Mouse (Mus musculus) CH12.LX (cell line): ENCODE measurements around the gene Efhd2. TPM values are rescaled to one million over a fixed set of nuclear protein-coding genes. Genes with fewer than 3 reads are reported as not detected.

Experiments
- DNase-seq: peaks from one replicate; pipeline ENCODE4 v3.0.0-alpha.2; 2013; ENCODE audit errors: extremely low read depth
- H3K27ac ChIP-seq: 2 replicates; pipeline ENCODE4 v1.5.1; 2012; ENCODE audit warnings: low read depth, mild to moderate bottlenecking, control low read depth, moderate library complexity; ENCODE audit not compliant: insufficient read depth
- H3K27me3 ChIP-seq: replicated peaks from 2 replicates; pipeline ENCODE3; 2012; ENCODE audit warnings: inconsistent platforms
- H3K36me3 ChIP-seq, 2 experiments: replicated peaks in 1 of 2; 2 replicates each; pipeline versions ENCODE3 to v1.6.1; 2012; ENCODE audit warnings: inconsistent platforms in 1 of 2, low read length in 1 of 2, mild to moderate bottlenecking in 1 of 2, mixed read lengths in 1 of 2, moderate library complexity in 1 of 2; ENCODE audit not compliant: control insufficient read depth in 1 of 2, insufficient read depth in 1 of 2
- H3K4me1 ChIP-seq, 2 experiments: 2 replicates each; pipeline ENCODE4 v1.6.1; 2012; ENCODE audit warnings: inconsistent platforms in 1 of 2, moderate library complexity in 1 of 2; ENCODE audit not compliant: insufficient read depth in 2 of 2, control insufficient read depth in 1 of 2
- H3K4me2 ChIP-seq: 2 replicates; pipeline ENCODE4 v1.6.1; 2012; ENCODE audit warnings: low read depth, mild to moderate bottlenecking, control low read depth; ENCODE audit not compliant: poor library complexity, insufficient read depth, severe bottlenecking
- H3K4me3 ChIP-seq, 3 experiments: fragments of 150-350 bp in 1 of 3; sonication (generic) in 1 of 3; replicated peaks in 1 of 3; 2 replicates each; pipeline versions ENCODE3 to v1.5.1; 2011 to 2012; ENCODE audit warnings: low read depth in 2 of 3, low read length in 2 of 3, mild to moderate bottlenecking in 2 of 3, moderate library complexity in 2 of 3, control low read depth in 1 of 3, improper control_type of control experiment in 1 of 3, inconsistent platforms in 1 of 3, mixed read lengths in 1 of 3; ENCODE audit not compliant: poor library complexity in 1 of 3
- H3K79me2 ChIP-seq: replicated peaks from 2 replicates; pipeline ENCODE4 v1.6.1; 2012; ENCODE audit warnings: mild to moderate bottlenecking, moderate library complexity; ENCODE audit not compliant: control insufficient read depth, poor library complexity, insufficient read depth, severe bottlenecking; ENCODE audit errors: extremely low read depth
- H3K9ac ChIP-seq: 2 replicates; pipeline ENCODE4 v1.6.1; 2012; ENCODE audit warnings: low read depth, mild to moderate bottlenecking, control low read depth, moderate library complexity; ENCODE audit not compliant: insufficient read depth
- H3K9me3 ChIP-seq: replicated peaks from 2 replicates; pipeline ENCODE3; 2012; ENCODE audit warnings: low read length, inconsistent platforms, mixed read lengths
- BHLHE40 ChIP-seq: IDR thresholded peaks from 2 replicates; pipeline ENCODE4 v1.6.1; 2011; ENCODE audit warnings: mild to moderate bottlenecking, low read depth, low read length, improper control_type of control experiment
- CHD2 ChIP-seq: IDR thresholded peaks from 2 replicates; pipeline ENCODE4 v1.6.1; 2011; ENCODE audit warnings: low read length, improper control_type of control experiment
- CTCF ChIP-seq, 2 experiments: IDR thresholded peaks in 1 of 2; conservative IDR thresholded peaks in 1 of 2; 2 replicates each; pipeline ENCODE4 v1.5.1; 2011 to 2012; ENCODE audit warnings: low read depth in 2 of 2, low read length in 2 of 2, improper control_type of control experiment in 1 of 2, inconsistent platforms in 1 of 2, mild to moderate bottlenecking in 1 of 2, moderate library complexity in 1 of 2
- E2F4 ChIP-seq: IDR thresholded peaks from 2 replicates; pipeline ENCODE4 v1.6.1; 2011; ENCODE audit warnings: low read depth, low read length, improper control_type of control experiment; ENCODE audit not compliant: insufficient replicate concordance
- ELF1 ChIP-seq: IDR thresholded peaks from 2 replicates; pipeline ENCODE4 v1.6.1; 2014; ENCODE audit warnings: low read depth, mild to moderate bottlenecking, inconsistent platforms, low read length, improper control_type of control experiment
- EP300 ChIP-seq: IDR thresholded peaks from 2 replicates; pipeline ENCODE4 v1.6.1; 2011; ENCODE audit warnings: low read length, improper control_type of control experiment
- ETS1 ChIP-seq: conservative IDR thresholded peaks from 2 replicates; pipeline ENCODE4 v1.6.1; 2012; ENCODE audit warnings: low read depth, mild to moderate bottlenecking, inconsistent platforms, low read length, improper control_type of control experiment, moderate library complexity
- HCFC1 ChIP-seq: IDR thresholded peaks from 2 replicates; pipeline ENCODE4 v1.6.1; 2012; ENCODE audit warnings: low read depth, mild to moderate bottlenecking, inconsistent platforms, low read length, improper control_type of control experiment
- IRF4 ChIP-seq: IDR thresholded peaks from 2 replicates; pipeline ENCODE4 v1.6.1; 2014; ENCODE audit warnings: low read depth, mild to moderate bottlenecking, inconsistent platforms, low read length, improper control_type of control experiment
- JUN ChIP-seq: IDR thresholded peaks from 2 replicates; pipeline ENCODE4 v1.6.1; 2011; ENCODE audit warnings: low read depth, mild to moderate bottlenecking, low read length, improper control_type of control experiment, moderate library complexity; ENCODE audit not compliant: insufficient read depth
- JUND ChIP-seq: conservative IDR thresholded peaks from 2 replicates; pipeline ENCODE4 v1.6.1; 2011; ENCODE audit warnings: low read depth, low read length, improper control_type of control experiment
- KAT2A ChIP-seq: IDR thresholded peaks from 2 replicates; pipeline ENCODE4 v1.6.1; 2012; ENCODE audit warnings: low read length, improper control_type of control experiment, inconsistent platforms; ENCODE audit not compliant: insufficient replicate concordance
- MAZ ChIP-seq: IDR thresholded peaks from 2 replicates; pipeline ENCODE4 v1.6.1; 2012; ENCODE audit warnings: low read depth, mild to moderate bottlenecking, inconsistent platforms, low read length, improper control_type of control experiment, moderate library complexity
- MEF2A ChIP-seq: IDR thresholded peaks from 2 replicates; pipeline ENCODE4 v1.6.1; 2014; ENCODE audit warnings: low read depth, mild to moderate bottlenecking, inconsistent platforms, low read length, improper control_type of control experiment, borderline replicate concordance
- NRF1 ChIP-seq: IDR thresholded peaks from 2 replicates; pipeline ENCODE4 v1.6.1; 2014; ENCODE audit warnings: low read depth, mild to moderate bottlenecking, inconsistent platforms, low read length, improper control_type of control experiment, moderate library complexity
- POLR2A ChIP-seq: IDR thresholded peaks from 2 replicates; pipeline ENCODE4 v1.6.1; 2011; ENCODE audit warnings: low read depth, mild to moderate bottlenecking, improper control_type of control experiment, low read length
- RAD21 ChIP-seq: IDR thresholded peaks from 2 replicates; pipeline ENCODE4 v1.6.1; 2011; ENCODE audit warnings: low read depth, mild to moderate bottlenecking, low read length, improper control_type of control experiment, moderate library complexity
- RCOR1 ChIP-seq: conservative IDR thresholded peaks from 2 replicates; pipeline ENCODE4 v1.6.1; 2012; ENCODE audit warnings: low read depth, mild to moderate bottlenecking, inconsistent platforms, low read length, improper control_type of control experiment
- SMC3 ChIP-seq: IDR thresholded peaks from 2 replicates; pipeline ENCODE4 v1.6.1; 2011; ENCODE audit warnings: low read depth, low read length, improper control_type of control experiment
- UBTF ChIP-seq: IDR thresholded peaks from 2 replicates; pipeline ENCODE4 v1.6.1; 2012; ENCODE audit warnings: low read depth, mild to moderate bottlenecking, inconsistent platforms, low read length, improper control_type of control experiment, moderate library complexity
- USF1 ChIP-seq: IDR thresholded peaks from 2 replicates; pipeline ENCODE4 v1.6.1; 2014; ENCODE audit warnings: low read depth, mild to moderate bottlenecking, inconsistent platforms, low read length, improper control_type of control experiment
- ZKSCAN1 ChIP-seq: IDR thresholded peaks from 2 replicates; pipeline ENCODE4 v1.6.1; 2012; ENCODE audit warnings: low read depth, inconsistent platforms, low read length, improper control_type of control experiment, borderline replicate concordance
- dilution Hi-C: fragments of 300-500 bp; cut with MboI; formaldehyde crosslinking; loops from 2 replicates; pipeline ENCODE4 v1.14.3; 2020; ENCODE audit warnings: low sequenced_read_pairs; ENCODE audit not compliant: extremely low pct_unique_long_range_greater_than_20kb, extremely low pct_ligation_motif_present
- in situ Hi-C: fragments of 300-500 bp; cut with MboI; formaldehyde crosslinking; loops from 3 replicates; pipeline ENCODE4 v1.14.3; 2019; ENCODE audit warnings: low sequenced_read_pairs, low pct_ligation_motif_present, low pct_unique_long_range_greater_than_20kb, mixed read lengths
- polyA plus RNA-seq: library from polyadenylated mRNA; unstranded; fragments of >175 nt; gene quantifications from 2 replicates; pipeline ENCODE4 v1.2.1, GENCODE M21; 2012; ENCODE audit warnings: low read depth; ENCODE audit not compliant: insufficient read length
- total RNA-seq, 2 experiments: library from RNA; depleted of rRNA; stranded (reverse); fragments of 300-350 nt in 1 of 2; fragments of >200 nt in 1 of 2; gene quantifications; 2 replicates each; pipeline ENCODE4 v1.2.3; 2012 to 2014

Gene Efhd2
- total and polyA plus RNA-seq, 3 experiments = 43.8 to 143 (median 44.1) TPM

DNA sequence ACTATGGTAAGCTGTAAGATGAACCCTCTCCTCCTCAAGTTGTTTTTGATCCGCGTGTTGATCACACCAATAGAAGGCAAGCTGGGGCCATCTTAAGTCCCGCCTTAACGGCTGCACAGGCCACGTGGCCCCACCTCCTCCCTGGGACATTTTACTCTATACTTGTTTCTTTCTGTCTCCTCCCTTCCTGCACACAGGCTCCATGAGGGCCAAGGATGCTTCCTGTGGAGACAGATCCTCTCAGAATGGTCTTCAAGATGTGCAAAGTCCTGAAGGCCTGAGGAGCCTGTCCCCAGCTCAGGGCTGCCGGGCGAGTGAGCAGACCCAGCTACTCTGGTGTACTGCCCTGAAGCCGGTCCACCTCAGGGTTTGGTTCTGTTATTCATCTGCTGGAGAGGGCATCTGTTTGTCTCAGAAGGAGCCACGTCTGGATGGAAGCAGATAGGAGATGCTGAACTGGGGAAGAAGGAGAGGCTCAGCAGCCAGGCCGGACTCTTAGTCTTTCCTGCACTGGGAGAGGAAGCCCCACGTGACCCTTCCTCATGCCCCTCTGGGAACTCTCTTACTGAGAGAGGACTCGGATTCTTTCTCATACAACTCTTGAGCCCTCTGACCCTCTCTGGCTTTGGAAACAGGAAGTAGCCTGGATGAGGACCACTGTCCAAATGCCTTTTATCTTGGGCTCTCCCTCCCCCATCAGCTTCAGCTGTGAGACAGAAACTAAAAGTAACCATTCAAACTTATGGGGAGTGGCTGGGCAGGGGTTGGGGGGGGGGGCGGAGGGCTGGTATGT lies 38.7 kb upstream of the Efhd2 start:
- dilution Hi-C loops (no loop called here), in situ Hi-C loops (no loop called here)
- Histone ChIP-seq H3K4me1 (peaks cover 16 to 29% of the 10 kb centered on the region in 2 experiments), H3K9ac (no peak overlapping the region), H3K27me3 (no peaks in the 10 kb centered on the region), H3K9me3 (no peaks in the 10 kb centered on the region), H3K4me2 (no peak overlapping the region), H3K36me3 (peaks cover 0 to 45% of the 10 kb centered on the region in 2 experiments), H3K79me2 (no peaks in the 10 kb centered on the region), H3K4me3 (no peak overlapping the region), H3K27ac (no peak overlapping the region)
- TF ChIP-seq CTCF (conservative IDR thresholded peaks at IDR 0.05 in 1 of 2, IDR thresholded peaks at IDR 0.05 in 1 of 2; ENCODE audit: low read depth in 2 of 2, low read length in 2 of 2) (no peak), HCFC1 (0 out of 2 replicates have a peak, but pooled peaks have one; percentile 17), KAT2A (no peak), ETS1 (peak; percentile 26; the same call in 1 of the 2 replicates), SMC3 (no peak), CHD2 (no peak), RCOR1 (no peak), JUND (no peak), ELF1 (peak; percentile 41; the same call in 1 of the 2 replicates), MEF2A (no peak), USF1 (peak; percentile 50), ZKSCAN1 (no peak), MAZ (no peak), NRF1 (no peak)
- peak; percentile 12 for DNase-seq

- Histone ChIP-seq H3K36me3 (peaks cover 0 to 29% of the 10 kb centered on the region in 2 experiments), H3K9ac (no peak overlapping the region), H3K9me3 (no peaks in the 10 kb centered on the region), H3K4me1 (no peaks in the 10 kb centered on the region), H3K27me3 (no peaks in the 10 kb centered on the region), H3K4me3 (no peak overlapping the region), H3K79me2 (no peaks in the 10 kb centered on the region), H3K27ac (no peak overlapping the region), H3K4me2 (no peak overlapping the region)
- in situ Hi-C loops = no loop called here
- DNase-seq = no peak
- TF ChIP-seq JUN (no peak), ELF1 (no peak), EP300 (no peak), RAD21 (no peak), POLR2A (no peak), RCOR1 (no peak), E2F4 (no peak), USF1 (no peak), BHLHE40 (no peak), UBTF (no peak), IRF4 (no peak), ETS1 (no peak), SMC3 (no peak)
- dilution Hi-C loops = no loop called here
Measured at GRCm38 (mm10) chr4:141904710-141905109, 30.0 kb upstream of the Efhd2 start.
